Mouse (Mus musculus) adrenal gland, postnatal 4 days (tissue): ENCODE measurements around the gene Kpna1. TPM values are rescaled to one million over a fixed set of nuclear protein-coding genes. Genes with fewer than 3 reads are reported as not detected.
"Not testable (repeated sequence)": the region's sequence is repeated elsewhere in the genome, so short reads cannot be mapped to it uniquely, and the experiment has no call there.

ENCODE experiments used
- DNase-seq, 2 experiments: peaks; one replicate each; pipeline ENCODE4 v3.0.0; 2021 to 2022; ENCODE audit warnings: low spot score in 2 of 2, mixed read lengths in 2 of 2
- long read RNA-seq, 2 experiments: library from polyadenylated mRNA; stranded (forward); transcript quantifications; one replicate each; pipeline ENCODE4 v2.0.0; 2021
- total RNA-seq, 2 experiments: library from RNA; stranded (reverse); gene quantifications; 2 replicates each; pipeline ENCODE4 v1.2.3; 2021

Gene Kpna1
- 10 to 100 TPM; 49.9 to 58.6 TPM for total RNA-seq
- long read RNA-seq, experiment 1, full-length matches to known transcripts = 14 of 20 reads
- long read RNA-seq, experiment 1, partial matches to known transcripts = 0 of 20 reads
- long read RNA-seq, experiment 1, other reads (novel, unspliced or antisense) = 6 of 20 reads
- long read RNA-seq, experiment 2, full-length matches to known transcripts = 33 of 40 reads
- long read RNA-seq, experiment 2, partial matches to known transcripts = 3 of 40 reads
- long read RNA-seq, experiment 2, other reads (novel, unspliced or antisense) = 4 of 40 reads

DNA sequence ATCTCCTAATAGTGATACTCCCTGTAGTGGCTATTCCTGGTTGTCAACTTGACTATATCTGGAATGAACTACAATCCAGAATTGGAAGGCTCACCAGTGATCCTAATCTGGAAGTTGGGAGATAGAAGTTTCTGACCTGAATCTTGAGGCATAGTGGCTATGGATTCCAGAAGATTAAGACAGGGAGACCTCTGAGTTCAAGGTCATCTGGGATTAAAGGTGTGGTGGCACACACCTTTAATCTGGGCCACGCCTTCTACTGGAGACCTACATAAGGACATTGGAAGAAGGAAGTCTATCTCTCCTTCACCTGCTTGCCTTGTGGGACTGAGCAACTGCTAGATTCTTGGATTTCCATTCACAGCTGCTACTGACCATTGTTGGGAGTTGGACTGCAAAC lies at the start of gene Kpna1:
Kpna1 (plus strand) TSS at position 301 of the 400 bp plus-strand sequence.
- not testable (repeated sequence) for DNase-seq

DNA sequence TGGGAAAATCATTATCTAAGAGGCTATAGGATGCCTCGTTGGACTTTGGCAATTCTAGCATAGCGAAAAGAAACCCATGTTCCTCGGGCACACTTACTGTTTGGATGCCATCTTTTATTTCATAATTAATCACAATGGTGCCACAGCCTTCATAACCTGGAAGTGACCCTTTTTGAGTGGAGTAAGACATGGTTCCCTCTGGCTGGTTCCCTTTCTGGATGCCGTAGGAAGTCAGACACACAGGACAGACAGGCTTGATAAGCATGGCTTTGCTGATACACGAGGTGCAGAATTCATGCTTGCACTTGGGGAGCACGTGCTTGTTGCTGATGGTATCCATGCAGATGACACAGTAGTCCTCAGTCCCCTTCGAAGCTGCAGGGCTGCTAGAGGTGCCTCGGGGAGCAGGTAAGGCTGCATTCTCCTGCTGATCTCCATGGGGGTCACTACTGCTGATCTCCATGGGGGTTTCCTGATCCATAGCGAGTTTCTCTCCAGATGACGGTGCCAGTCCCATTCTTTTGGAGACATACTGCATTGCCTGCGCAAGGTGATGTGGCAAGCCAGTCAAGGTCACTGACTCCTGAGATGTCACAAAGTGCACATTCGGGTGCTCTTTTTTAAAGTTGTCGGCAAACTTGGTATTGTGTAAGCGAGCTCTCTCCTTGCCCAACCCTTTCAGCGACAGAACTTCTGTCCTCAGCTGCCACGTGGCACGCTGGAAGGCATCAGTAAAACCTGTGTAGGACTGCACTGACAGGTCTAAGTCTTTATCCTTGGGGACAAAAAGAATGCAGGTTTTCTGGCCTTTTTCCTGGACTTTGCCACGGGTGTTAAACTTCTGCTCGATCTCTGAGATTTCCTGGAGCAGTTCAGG lies 46.1 kb upstream of the Kpna1 start:
- no peak for DNase-seq

GRCm38 (mm10) chr16:35933181-35933580 lies 45.4 kb upstream of the Kpna1 start:
- DNase-seq = no peak

DNA sequence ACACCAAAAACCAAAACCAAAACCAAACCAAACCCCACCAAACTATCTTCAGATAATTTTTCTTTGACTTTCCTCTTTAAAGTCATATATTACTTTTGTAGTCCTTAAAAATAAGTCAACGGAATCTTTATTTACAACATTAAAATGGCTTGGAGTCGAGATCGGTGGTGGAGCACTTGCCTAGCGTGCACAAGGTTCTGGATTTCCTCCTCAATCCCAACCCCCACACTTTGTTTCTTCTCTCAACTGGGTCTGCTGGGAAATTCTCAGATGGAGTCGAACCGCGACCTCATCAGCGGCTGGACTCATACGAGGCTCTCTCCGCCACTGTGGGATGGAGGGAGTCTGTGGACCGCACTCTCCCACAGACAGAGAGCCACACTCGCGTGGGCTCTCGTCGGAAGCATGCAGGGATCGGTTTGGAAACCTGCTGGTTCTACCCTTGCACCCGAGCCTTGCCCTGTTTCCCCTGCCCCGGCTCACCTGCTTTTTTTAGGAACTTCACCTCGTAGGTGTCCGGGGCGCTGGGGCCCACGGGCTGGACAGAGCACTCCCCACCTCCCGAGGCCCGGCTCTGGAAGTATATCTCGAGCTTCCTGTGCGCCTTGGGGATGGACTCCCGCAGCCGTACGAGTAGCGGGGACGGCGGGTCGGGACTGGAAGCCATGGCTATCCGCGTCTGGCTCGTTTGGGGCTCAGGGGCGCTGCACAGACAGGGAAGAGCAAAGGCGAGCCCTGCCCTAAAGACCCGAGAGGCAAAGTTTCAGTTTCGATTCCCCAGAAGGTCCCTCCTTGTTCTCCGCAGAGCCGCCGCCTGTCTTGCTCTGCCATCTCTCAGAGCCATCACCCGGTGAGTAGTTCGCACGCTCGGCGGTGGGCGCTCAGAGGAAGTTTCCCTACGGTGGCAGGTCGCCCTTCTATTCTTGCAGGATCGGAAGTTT lies 40.1 kb upstream of the Kpna1 start, which contains the start of the genes Parp9 and Dtx3l:
Parp9 (plus strand) TSS at position 260 of the 941 bp plus-strand sequence.
Dtx3l (minus strand) TSS at position 941 of the 941 bp plus-strand sequence.
- peak; percentile 19 to 30 for DNase-seq

DNA sequence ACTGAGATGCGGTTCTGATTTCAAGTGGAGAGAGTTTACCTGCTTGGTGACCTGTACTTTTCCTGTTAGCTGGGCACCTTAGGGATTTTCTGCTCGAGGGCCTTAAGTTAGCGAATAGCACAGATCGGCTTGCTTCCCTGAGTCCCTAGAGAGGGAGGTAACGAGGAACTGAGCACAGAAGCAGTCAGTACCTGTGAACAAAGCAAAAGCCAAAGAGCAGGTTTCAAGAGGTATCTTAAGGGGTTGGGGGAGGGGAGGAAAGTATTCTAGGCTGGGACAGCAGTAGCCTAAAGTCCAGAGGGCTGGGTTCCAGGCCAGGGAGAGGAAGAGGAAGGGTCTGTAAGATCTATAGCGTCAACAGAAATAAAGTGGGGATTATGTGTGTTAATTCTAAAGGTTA lies 39.3 kb upstream of the Kpna1 start:
- DNase-seq = no peak

GRCm38 (mm10) chr16:35939690-35940089 lies 38.9 kb upstream of the Kpna1 start:
- DNase-seq = peak; percentile 60 to 66

DNA sequence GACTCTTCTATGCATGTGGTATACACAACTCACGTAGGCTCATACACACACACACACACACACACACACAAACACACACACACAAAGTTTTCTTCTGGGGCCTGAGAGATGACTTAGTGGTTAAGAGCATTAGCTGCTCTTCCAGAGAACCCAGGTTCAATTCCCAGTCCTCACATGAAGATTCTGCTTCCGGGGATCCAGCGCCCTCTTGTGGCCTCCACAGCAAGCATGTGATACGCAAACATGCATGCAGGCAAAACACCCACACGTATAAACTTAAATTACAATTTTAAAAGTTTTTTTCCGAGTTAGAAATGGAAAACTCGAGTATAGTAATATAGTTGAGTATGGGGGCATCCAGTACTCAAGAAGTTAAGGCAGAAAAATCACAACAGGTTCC lies 37.2 kb upstream of the Kpna1 start:
- no peak for DNase-seq

- no peak for DNase-seq
These were observed 29.3 kb upstream of the Kpna1 start for GRCm38 (mm10) chr16:35949264-35949663.

GRCm38 (mm10) chr16:35951216-35951615 lies 27.3 kb upstream of the Kpna1 start:
- no peak for DNase-seq

DNA sequence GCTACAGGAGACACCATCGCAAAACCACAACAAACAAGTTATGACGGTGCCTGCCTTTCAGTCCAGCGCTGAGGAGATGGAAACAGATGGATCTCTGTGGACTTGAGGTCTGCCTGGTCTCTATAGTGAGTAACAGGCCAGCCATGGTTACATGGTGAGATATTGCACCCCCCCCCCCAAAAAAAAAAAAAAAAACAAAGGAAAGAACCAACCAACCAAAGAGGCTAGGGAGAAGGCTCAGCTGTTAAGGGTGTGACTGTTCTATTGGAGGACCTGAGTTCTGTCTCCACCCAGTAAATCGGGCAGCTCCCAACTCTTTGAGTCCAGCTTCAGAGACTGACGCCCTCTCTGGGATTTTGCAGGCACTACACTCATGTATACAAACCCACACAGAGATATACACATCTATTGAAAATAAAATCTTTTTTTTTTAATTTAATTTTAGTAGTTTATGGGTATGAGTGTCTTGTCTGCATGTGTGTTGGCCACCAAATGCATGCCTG lies 25.9 kb upstream of the Kpna1 start:
- DNase-seq = no peak

DNA sequence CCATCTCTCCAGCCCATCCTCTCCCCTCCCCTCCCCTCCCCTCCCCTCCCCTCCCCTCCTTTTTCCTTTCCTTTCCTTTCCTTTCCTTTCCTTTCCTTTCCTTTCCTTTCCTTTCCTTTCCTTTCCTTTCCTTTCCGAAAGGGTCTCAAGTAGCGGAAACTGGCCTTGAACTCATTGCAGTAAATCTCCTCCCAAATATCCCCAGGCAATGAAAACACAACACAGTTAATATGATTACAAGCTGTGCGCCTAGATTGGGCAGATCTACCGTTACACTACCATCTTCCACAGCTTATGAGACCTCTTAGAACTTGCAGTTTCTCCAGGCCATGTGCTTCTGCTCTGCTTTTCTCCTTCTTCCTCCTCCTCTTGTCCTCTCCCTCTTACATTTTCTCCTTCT lies 12.6 kb upstream of the Kpna1 start:
- not testable (repeated sequence) for DNase-seq

DNA sequence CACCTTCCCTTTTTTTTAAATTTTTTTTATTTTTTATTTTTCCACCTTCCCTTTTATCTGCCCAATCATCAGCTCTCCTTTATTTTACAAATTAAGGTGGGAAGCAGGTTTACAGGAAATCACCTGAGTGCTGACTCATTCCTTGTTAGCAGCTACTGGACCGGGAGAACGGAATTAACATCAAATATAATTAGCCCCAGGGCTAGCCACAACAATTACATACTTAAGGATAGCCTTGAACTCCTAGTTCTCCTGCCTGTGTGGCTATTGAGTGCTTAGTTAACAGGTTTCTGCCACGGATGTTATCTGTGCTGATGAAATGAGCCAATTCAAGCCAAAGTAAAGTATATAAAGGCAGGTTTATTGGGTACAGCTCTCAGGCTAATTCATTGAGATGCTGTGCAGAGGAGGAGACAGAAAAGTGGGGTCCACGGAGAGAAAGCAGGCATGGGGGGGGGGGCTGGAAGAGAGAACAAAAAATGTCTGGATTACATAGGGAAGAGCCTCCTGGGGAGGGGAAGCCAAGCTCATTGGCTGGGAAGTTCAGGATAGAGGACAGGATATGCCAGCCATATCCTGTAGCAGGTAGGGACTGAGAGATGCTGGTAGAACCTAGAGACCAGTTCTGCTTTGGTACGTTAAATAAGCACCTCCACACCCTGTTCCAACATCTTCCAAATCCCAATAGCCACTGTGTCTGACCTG lies 12.0 kb upstream of the Kpna1 start:
- DNase-seq = no peak

DNA sequence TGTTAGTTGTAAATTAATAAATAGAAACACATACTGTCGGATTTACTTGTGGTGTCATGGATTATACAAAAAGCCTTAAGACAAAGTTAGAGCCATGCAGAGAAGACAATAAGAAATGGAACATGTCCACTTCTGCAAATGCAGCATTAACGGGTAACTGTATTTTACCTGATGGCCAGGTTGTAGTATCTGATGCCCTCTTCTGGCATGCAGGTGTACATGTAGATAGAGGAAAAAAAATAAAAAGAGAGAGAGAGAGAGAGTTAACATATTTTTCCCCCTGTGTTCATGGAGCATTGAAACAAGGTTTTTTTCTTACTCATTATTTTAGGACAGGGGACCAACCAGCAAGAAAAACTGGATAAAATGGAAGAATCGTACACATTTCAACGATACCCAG lies 11.2 kb upstream of the Kpna1 start:
- DNase-seq = no peak

GRCm38 (mm10) chr16:35968149-35968548 lies 10.4 kb upstream of the Kpna1 start:
- no peak for DNase-seq

- DNase-seq = no peak
These were observed 4.5 kb upstream of the Kpna1 start for GRCm38 (mm10) chr16:35974021-35974420.

- DNase-seq = peak; percentile 100
These were observed 2.8 kb downstream of the Kpna1 start for GRCm38 (mm10) chr16:35981363-35981821.

DNA sequence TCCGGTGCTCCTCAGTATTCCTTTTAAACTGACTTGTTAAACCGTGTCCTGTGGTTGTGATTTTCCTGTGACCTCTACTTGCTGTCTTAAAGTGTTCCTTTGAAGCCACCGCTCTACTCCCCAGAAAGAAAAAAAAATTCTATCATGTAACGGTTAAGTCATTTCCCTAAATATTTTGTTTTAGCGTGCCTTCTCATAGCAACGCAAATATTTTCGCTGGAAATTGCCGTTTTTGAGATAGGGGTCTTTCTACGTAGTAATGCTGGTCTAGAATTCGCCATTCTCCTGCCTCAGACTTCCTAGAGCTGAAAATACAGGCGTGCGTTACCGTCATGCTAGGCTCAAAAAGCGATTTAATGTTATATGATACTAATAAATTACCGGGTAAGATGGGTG lies 4.0 kb downstream of the Kpna1 start:
- DNase-seq = no peak

- peak; percentile 76 to 86 for DNase-seq
These were observed 4.5 kb downstream of the Kpna1 start for GRCm38 (mm10) chr16:35982902-35983516.

GRCm38 (mm10) chr16:35983517-35984101 lies 5.1 kb downstream of the Kpna1 start:
- DNase-seq = peak; percentile 33 to 36
